Mouse (Mus musculus) macrophage (primary cell): ENCODE results near the gene Slamf6. TPM values are rescaled to one million over a fixed set of nuclear protein-coding genes. Genes with fewer than 3 reads are reported as not detected.

ENCODE experiments used
- H3K27ac ChIP-seq: fragments of 350-480 bp; formaldehyde crosslinking; 2 replicates; pipeline ENCODE4 v1.9.0; 2021
- H3K36me3 ChIP-seq: fragments of 350-480 bp; formaldehyde crosslinking; 2 replicates; pipeline ENCODE4 v1.9.0; 2021; ENCODE audit errors: inconsistent target
- H3K4me3 ChIP-seq: fragments of 350-480 bp; formaldehyde crosslinking; 2 replicates; pipeline ENCODE4 v1.9.0; 2021; ENCODE audit errors: inconsistent target
- H3K79me2 ChIP-seq: fragments of 350-480 bp; formaldehyde crosslinking; 2 replicates; pipeline ENCODE4 v1.9.0; 2021; ENCODE audit errors: inconsistent target
- WGBS: methylation state at CpG from one replicate; pipeline ENCODE4 v1.1.7; 2026; ENCODE audit warnings: inconsistent platforms; ENCODE audit not compliant: missing documents; 5-methylcytosine and 5-hydroxymethylcytosine counted together
- polyA plus RNA-seq: library from polyadenylated mRNA; stranded (reverse); fragments of 250-400 nt; gene quantifications from 3 replicates; pipeline ENCODE4 v1.2.4, GENCODE M21; 2018; ENCODE audit warnings: inconsistent platforms

Gene Slamf6
- polyA plus RNA-seq, 1 experiment from 2014 or later, result 0.65 TPM

- H3K36me3 ChIP-seq, result no peaks in the 10 kb centered on the region
- 95% methylated on average over 7 of the region's 7 CpGs for WGBS
- no peaks in the 10 kb centered on the region for H3K79me2 ChIP-seq
- no peak overlapping the region for H3K4me3 ChIP-seq
- no peak overlapping the region for H3K27ac ChIP-seq
Measured at GRCm38 (mm10) chr1:171996701-171997100, 79.4 kb downstream of the Slamf6 start.

- Histone ChIP-seq H3K27ac (no peak overlapping the region), H3K36me3 (no peaks in the 10 kb centered on the region), H3K79me2 (no peaks in the 10 kb centered on the region), H3K4me3 (no peak overlapping the region)
- WGBS, result 92% methylated on average over 12 of the region's 13 CpGs
Measured at GRCm38 (mm10) chr1:171998820-171999597, 81.7 kb downstream of the Slamf6 start.

GRCm38 (mm10) chr1:172000641-172001040 is 83.3 kb downstream of the Slamf6 start:
- Histone ChIP-seq H3K79me2 (no peaks in the 10 kb centered on the region), H3K4me3 (no peak overlapping the region), H3K27ac (no peak overlapping the region), H3K36me3 (no peaks in the 10 kb centered on the region)
- 94% methylated on average over 1 of the region's 3 CpGs for WGBS

- no peak overlapping the region for H3K27ac ChIP-seq
- 77% methylated on average over 12 of the region's 12 CpGs for WGBS
Measured at GRCm38 (mm10) chr1:172001665-172002064, 84.3 kb downstream of the Slamf6 start.

More at GRCm38 (mm10) chr1:172001665-172002064, 84.3 kb downstream of the Slamf6 start:
- no peak overlapping the region for H3K4me3 ChIP-seq
- H3K79me2 ChIP-seq, result no peaks in the 10 kb centered on the region
- H3K36me3 ChIP-seq, result no peaks in the 10 kb centered on the region

Other genes starting within 250 kb of the Slamf6 start
- 230 to 330 TPM (median 260 TPM) in 3 replicates for gene Cd48, start 235.5 kb upstream of the Slamf6 start, polyA plus RNA-seq
- gene Slamf1, start 150.4 kb upstream of the Slamf6 start, polyA plus RNA-seq, result 0.19 to 0.30 TPM (median 0.21 TPM) in 3 replicates
- 552 to 1,435 TPM (median 764 TPM) in 3 replicates for gene Cd84, start 77.8 kb upstream of the Slamf6 start, polyA plus RNA-seq
- 14.1 to 35.5 TPM (median 19.0 TPM) in 3 replicates for gene Gm10521, start 21.9 kb upstream of the Slamf6 start, polyA plus RNA-seq
- 0.12 to 0.42 TPM (median 0.30 TPM) in 3 replicates for gene Vangl2, start 110.9 kb downstream of the Slamf6 start, polyA plus RNA-seq
- not detected in 3 replicates for gene Nhlh1, start 140.1 kb downstream of the Slamf6 start, polyA plus RNA-seq
- 141 to 187 TPM (median 150 TPM) in 3 replicates for gene Copa, start 165.0 kb downstream of the Slamf6 start, polyA plus RNA-seq
- gene Ncstn, start 165.3 kb downstream of the Slamf6 start, polyA plus RNA-seq, result 95.2 to 110 TPM (median 102 TPM) in 3 replicates
- 44.5 to 55.5 TPM (median 48.6 TPM) in 3 replicates for gene Pex19, start 209.2 kb downstream of the Slamf6 start, polyA plus RNA-seq
- gene Dcaf8, start 230.6 kb downstream of the Slamf6 start, polyA plus RNA-seq, result 45.9 to 68.0 TPM (median 67.8 TPM) in 3 replicates